Mouse (Mus musculus) ES-E14 (cell line): Measurements from ENCODE around the gene Ndc1.

Experiments
- CHD2 ChIP-seq: IDR thresholded peaks from 2 replicates; pipeline ENCODE4 v1.6.1; 2014; ENCODE audit warnings: mild to moderate bottlenecking, low read depth, low read length, inconsistent platforms
- HCFC1 ChIP-seq: IDR thresholded peaks from 2 replicates; pipeline ENCODE4 v1.6.1; 2012; ENCODE audit warnings: low read length, inconsistent platforms, borderline replicate concordance; ENCODE audit not compliant: insufficient read depth
- MAFK ChIP-seq: IDR thresholded peaks from 2 replicates; pipeline ENCODE4 v1.6.1; 2014; ENCODE audit warnings: mild to moderate bottlenecking, low read depth, low read length, inconsistent platforms; ENCODE audit not compliant: insufficient read depth
- ZC3H11A ChIP-seq: IDR thresholded peaks from 2 replicates; pipeline ENCODE4 v1.6.1; 2012; ENCODE audit warnings: low read depth, mild to moderate bottlenecking, inconsistent platforms, low read length, borderline replicate concordance
- ZNF384 ChIP-seq: IDR thresholded peaks from 2 replicates; pipeline ENCODE4 v1.6.1; 2012; ENCODE audit warnings: low read depth, low read length, inconsistent platforms

GRCm38 (mm10) chr4:107442288-107442687 lies 74.7 kb downstream of the Ndc1 start:
- no peak for TF ChIP-seq HCFC1
- no peak for TF ChIP-seq ZC3H11A
- TF ChIP-seq MAFK = no peak
- no peak for TF ChIP-seq CHD2
- no peak for TF ChIP-seq ZNF384
